Mouse (Mus musculus) heart, embryonic 13.5 days (tissue): ENCODE results near the gene Tnfrsf13b. TPM values are rescaled to one million over a fixed set of nuclear protein-coding genes. Genes with fewer than 3 reads are reported as not detected.

ENCODE experiments used
- ATAC-seq: fragments of 200-750 bp; cut with Nextera tagmentation; 2 replicates; pipeline ENCODE4 v1.8.0; 2017; ENCODE audit warnings: moderate TSS enrichment; ENCODE audit not compliant: insufficient number of reproducible peaks, low FRiP score, low TSS enrichment; ENCODE audit errors: extremely low read depth
- H3K27ac ChIP-seq: fragments of 300-500 bp; sonication (generic); replicated peaks from 2 replicates; pipeline ENCODE4 v1.5.1; 2015; ENCODE audit warnings: moderate library complexity, mild to moderate bottlenecking, inconsistent platforms
- H3K27me3 ChIP-seq: fragments of 300-500 bp; sonication (generic); replicated peaks from 2 replicates; pipeline ENCODE4 v1.6.1; 2015; ENCODE audit warnings: mild to moderate bottlenecking, inconsistent platforms
- H3K36me3 ChIP-seq: fragments of 300-500 bp; sonication (generic); 2 replicates; pipeline ENCODE4 v1.6.1; 2015; ENCODE audit warnings: mild to moderate bottlenecking, inconsistent platforms
- H3K4me1 ChIP-seq: fragments of 300-500 bp; sonication (generic); 2 replicates; pipeline ENCODE4 v1.6.1; 2015; ENCODE audit warnings: inconsistent platforms
- H3K4me2 ChIP-seq: fragments of 300-500 bp; sonication (generic); 2 replicates; pipeline ENCODE4 v1.6.1; 2015; ENCODE audit warnings: inconsistent platforms, mild to moderate bottlenecking, moderate library complexity
- H3K4me3 ChIP-seq: fragments of 300-500 bp; sonication (generic); 2 replicates; pipeline ENCODE4 v1.5.1; 2015; ENCODE audit warnings: moderate library complexity, mild to moderate bottlenecking, inconsistent platforms
- H3K9ac ChIP-seq: fragments of 300-500 bp; sonication (generic); 2 replicates; pipeline ENCODE4 v1.6.1; 2015; ENCODE audit warnings: inconsistent platforms, mild to moderate bottlenecking, moderate library complexity
- H3K9me3 ChIP-seq: fragments of 300-500 bp; sonication (generic); 2 replicates; pipeline ENCODE4 v1.6.1; 2016; ENCODE audit warnings: inconsistent platforms
- WGBS: fragments of 180-500 bp; shearing (Covaris S2); methylation state at CpG from one replicate; pipeline ENCODE4 v1.1.7; 2015; ENCODE audit warnings: mixed read lengths; 5-methylcytosine and 5-hydroxymethylcytosine counted together
- polyA plus RNA-seq: library from polyadenylated mRNA; unstranded; fragments of >200 nt; fragmentation: Nextera tagmentation; extraction: Ambion mirVana; gene quantifications from 2 replicates; pipeline ENCODE4 v1.2.1, GENCODE M21; 2015

Gene Tnfrsf13b
- 1.6 and 2.4 TPM in 2 replicates for polyA plus RNA-seq

DNA sequence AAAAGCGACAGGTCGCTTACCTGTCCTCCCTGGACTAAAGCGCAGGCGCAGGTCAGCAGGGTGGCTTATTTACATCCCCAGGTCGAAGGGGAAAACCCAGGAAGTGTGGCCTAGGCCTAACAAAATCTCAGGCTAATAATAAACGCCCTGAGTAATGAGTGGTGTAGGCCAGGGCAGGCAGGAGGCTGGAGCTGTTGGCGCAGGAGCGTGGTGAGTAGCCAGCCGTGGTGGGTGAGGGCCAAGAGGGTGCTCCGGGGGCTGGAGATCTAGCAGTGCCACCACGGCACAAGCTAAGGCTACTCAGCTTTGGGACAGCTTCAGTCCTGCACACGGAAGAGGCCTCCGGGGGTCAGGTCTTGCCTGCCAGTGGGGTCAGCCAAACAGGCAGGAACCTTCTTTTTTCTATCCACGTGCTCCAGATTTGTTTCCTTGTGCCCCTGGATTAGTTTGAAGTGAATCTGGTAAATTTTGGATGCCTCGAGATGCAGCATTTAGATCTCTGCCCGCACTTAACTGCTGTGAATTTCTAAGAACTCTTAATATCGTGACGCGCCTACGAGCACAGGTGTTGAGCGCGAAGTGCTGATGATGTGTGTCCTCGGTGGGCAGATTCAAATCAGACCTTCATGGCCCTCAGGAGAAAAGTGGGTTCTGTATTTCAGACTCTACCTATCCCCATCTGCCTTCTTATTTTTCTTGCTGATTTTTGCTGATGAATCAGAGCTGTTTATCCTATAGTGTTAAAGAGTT is at the start of gene Tnfrsf13b:
Gene Tnfrsf13b (plus strand): TSS at position 150 of the 750 bp plus-strand sequence.
- no peak within 1 kb of the TSS for H3K4me3 ChIP-seq
- WGBS = 80% methylated on average over 23 of the region's 23 CpGs
- H3K36me3 ChIP-seq = no peaks in the 10 kb centered on the region
- H3K9me3 ChIP-seq = no peaks in the 10 kb centered on the region
- no peak within 1 kb of the TSS for H3K4me2 ChIP-seq
- no peak within 1 kb of the TSS for H3K9ac ChIP-seq
- no peak for ATAC-seq
- 0 out of 2 replicates have a peak, but pooled peaks cover 3% of the 10 kb centered on the region for H3K27me3 ChIP-seq
- H3K4me1 ChIP-seq = no peaks in the 10 kb centered on the region
- no peak within 1 kb of the TSS for H3K27ac ChIP-seq

DNA sequence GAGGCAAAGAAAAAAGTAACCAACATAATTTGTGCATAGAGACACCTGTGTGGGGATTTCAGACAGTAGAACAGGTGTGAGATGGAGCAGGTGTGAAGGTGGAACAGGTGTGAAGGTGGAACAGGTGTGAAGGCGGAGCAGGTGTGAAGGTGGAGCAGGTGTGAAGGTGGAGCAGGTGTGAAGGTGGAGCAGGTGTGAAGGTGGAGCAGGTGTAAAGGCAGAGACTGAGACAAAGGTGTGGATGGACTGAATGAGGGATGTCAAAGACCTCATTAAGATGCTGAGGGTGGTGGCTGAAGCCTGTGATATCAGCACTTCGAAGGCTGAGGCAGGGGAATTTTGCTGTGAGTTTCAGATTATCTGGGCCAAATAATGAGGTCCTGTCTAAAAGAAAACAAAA is 44.9 kb upstream of the Tnfrsf13b start:
- WGBS = 73% methylated on average over 2 of the region's 2 CpGs
- Histone ChIP-seq H3K27me3 (peaks cover 23% of the 10 kb centered on the region; the same call in 1 of the 2 replicates), H3K9me3 (no peaks in the 10 kb centered on the region), H3K4me3 (no peak overlapping the region), H3K9ac (no peak overlapping the region), H3K36me3 (no peaks in the 10 kb centered on the region), H3K4me2 (no peak overlapping the region), H3K27ac (no peak overlapping the region), H3K4me1 (peaks cover 7% of the 10 kb centered on the region; the same call in 1 of the 2 replicates)
- no peak for ATAC-seq

- Histone ChIP-seq H3K27ac (no peak overlapping the region), H3K4me1 (peaks cover 5% of the 10 kb centered on the region; the same call in 1 of the 2 replicates), H3K36me3 (no peaks in the 10 kb centered on the region), H3K4me2 (no peak overlapping the region), H3K9ac (no peak overlapping the region), H3K4me3 (no peak overlapping the region), H3K27me3 (no peaks in the 10 kb centered on the region), H3K9me3 (peaks cover 5% of the 10 kb centered on the region; the same call in 1 of the 2 replicates)
- 73% methylated on average over 7 of the region's 7 CpGs for WGBS
- ATAC-seq = no peak
Measured at GRCm38 (mm10) chr11:61090195-61090594, 36.4 kb upstream of the Tnfrsf13b start.

- Histone ChIP-seq H3K9ac (no peak overlapping the region), H3K36me3 (no peaks in the 10 kb centered on the region), H3K27me3 (no peaks in the 10 kb centered on the region), H3K4me1 (no peaks in the 10 kb centered on the region), H3K4me2 (no peak overlapping the region), H3K9me3 (peaks cover 8% of the 10 kb centered on the region; the same call in 1 of the 2 replicates), H3K27ac (no peak overlapping the region), H3K4me3 (no peak overlapping the region)
- WGBS = 50% methylated on average over 3 of the region's 3 CpGs
- ATAC-seq = no peak
Measured at GRCm38 (mm10) chr11:61091192-61091591, 35.4 kb upstream of the Tnfrsf13b start.

DNA sequence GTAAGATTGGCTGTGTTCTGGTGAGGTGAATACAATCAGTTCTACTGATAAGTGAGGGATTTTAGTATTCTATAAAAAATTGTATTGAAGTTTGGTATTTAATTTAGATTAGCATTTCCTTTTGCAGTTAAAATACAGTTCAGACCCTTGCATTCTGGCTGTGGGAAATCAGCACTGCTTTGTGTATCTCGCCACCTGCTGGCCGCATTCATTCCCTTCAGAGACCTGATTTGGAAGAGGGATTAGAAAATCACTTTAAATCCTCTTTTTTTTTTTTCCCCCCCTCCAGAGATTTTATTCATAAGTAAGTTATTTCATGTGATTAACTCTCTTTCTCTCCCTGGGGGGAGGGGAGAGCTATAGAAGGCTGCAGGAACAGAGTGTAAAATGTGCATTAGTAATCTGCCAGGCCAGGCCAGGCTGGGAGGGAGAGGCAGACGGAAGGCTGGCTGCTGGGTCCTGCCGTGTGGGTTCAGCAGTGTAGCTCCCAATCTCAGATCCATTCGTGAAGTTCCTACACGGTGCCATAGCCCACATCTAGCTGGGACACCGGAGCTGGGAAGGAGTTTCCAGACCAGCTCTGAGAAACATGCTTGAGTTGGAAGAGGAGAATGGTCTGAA is 34.8 kb upstream of the Tnfrsf13b start:
- WGBS = 18% methylated on average over 7 of the region's 7 CpGs
- ATAC-seq = no peak
- H3K27me3 ChIP-seq = 0 out of 2 replicates have a peak, but pooled peaks cover 4% of the 10 kb centered on the region
- no peaks in the 10 kb centered on the region for H3K4me1 ChIP-seq
- no peak overlapping the region for H3K9ac ChIP-seq
- no peak overlapping the region for H3K4me3 ChIP-seq
- H3K9me3 ChIP-seq = peaks cover 8% of the 10 kb centered on the region; the same call in 1 of the 2 replicates
- H3K36me3 ChIP-seq = no peaks in the 10 kb centered on the region
- no peak overlapping the region for H3K27ac ChIP-seq
- no peak overlapping the region for H3K4me2 ChIP-seq

GRCm38 (mm10) chr11:61098046-61098445 is 28.5 kb upstream of the Tnfrsf13b start:
- Histone ChIP-seq H3K9ac (no peak overlapping the region), H3K4me1 (peaks cover 10% of the 10 kb centered on the region; the same call in 1 of the 2 replicates), H3K27ac (no peak overlapping the region), H3K9me3 (peaks cover 8% of the 10 kb centered on the region; the same call in 1 of the 2 replicates), H3K27me3 (0 out of 2 replicates have a peak, but pooled peaks cover 4% of the 10 kb centered on the region), H3K4me3 (no peak overlapping the region), H3K4me2 (no peak overlapping the region), H3K36me3 (no peaks in the 10 kb centered on the region)
- WGBS = 58% methylated on average over 1 of the region's 1 CpGs
- ATAC-seq = no peak

GRCm38 (mm10) chr11:61102397-61103339 is 23.9 kb upstream of the Tnfrsf13b start:
- no peaks in the 10 kb centered on the region for H3K36me3 ChIP-seq
- no peak overlapping the region for H3K9ac ChIP-seq
- ATAC-seq = no peak
- WGBS = 68% methylated on average over 13 of the region's 13 CpGs
- no peak overlapping the region for H3K4me2 ChIP-seq
- H3K9me3 ChIP-seq = no peaks in the 10 kb centered on the region
- H3K4me1 ChIP-seq = peaks cover 13% of the 10 kb centered on the region; the same call in 1 of the 2 replicates
- no peak overlapping the region for H3K27ac ChIP-seq
- no peak overlapping the region for H3K4me3 ChIP-seq
- peaks cover 14% of the 10 kb centered on the region; the same call in 1 of the 2 replicates for H3K27me3 ChIP-seq

DNA sequence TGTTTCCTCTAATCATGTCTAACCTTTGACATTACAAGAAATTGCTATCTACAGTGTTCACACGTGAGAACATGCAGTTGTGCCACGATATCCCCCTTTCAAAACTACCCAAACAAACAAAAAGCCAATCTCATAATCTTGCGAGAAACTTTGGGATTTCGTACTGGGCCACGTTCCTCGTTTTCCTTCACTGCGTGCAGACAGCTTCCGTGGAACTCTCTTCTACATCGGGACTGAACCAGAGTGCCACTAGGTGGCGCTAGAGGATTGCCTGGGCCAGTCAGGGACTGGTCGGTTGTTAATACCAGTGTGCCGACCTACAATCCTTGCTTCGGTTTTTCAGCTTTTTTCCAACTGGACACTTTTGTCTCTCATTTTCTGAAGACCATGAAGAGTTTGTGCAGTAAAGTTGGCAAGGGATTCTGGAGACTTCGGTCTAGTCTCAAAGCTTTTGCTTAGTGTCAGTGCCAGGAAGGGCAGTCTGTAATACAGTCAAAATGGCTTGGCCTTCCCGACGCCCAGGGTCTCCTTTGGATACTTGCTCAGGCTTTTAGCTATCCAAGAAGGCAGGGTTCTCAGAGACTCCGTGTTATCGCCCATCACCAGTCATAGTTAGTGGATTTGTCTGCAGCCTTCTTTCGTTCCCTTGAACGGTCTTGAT is 22.2 kb upstream of the Tnfrsf13b start:
- Histone ChIP-seq H3K27ac (no peak overlapping the region), H3K4me3 (no peak overlapping the region), H3K4me2 (peak overlapping the region; percentile 41), H3K36me3 (no peaks in the 10 kb centered on the region), H3K9ac (peak overlapping the region; percentile 33; the same call in 1 of the 2 replicates), H3K4me1 (peaks cover 20% of the 10 kb centered on the region; the same call in 1 of the 2 replicates), H3K27me3 (peaks cover 14% of the 10 kb centered on the region; the same call in 1 of the 2 replicates), H3K9me3 (no peaks in the 10 kb centered on the region)
- no peak for ATAC-seq
- WGBS = 16% methylated on average over 20 of the region's 20 CpGs

- 72% methylated on average over 12 of the region's 12 CpGs for WGBS
- H3K4me3 ChIP-seq = no peak overlapping the region
- ATAC-seq = no peak
- H3K27me3 ChIP-seq = peaks cover 12% of the 10 kb centered on the region; the same call in 1 of the 2 replicates
- no peaks in the 10 kb centered on the region for H3K36me3 ChIP-seq
- H3K9ac ChIP-seq = no peak overlapping the region
- no peaks in the 10 kb centered on the region for H3K9me3 ChIP-seq
- peaks cover 21% of the 10 kb centered on the region for H3K4me1 ChIP-seq
- H3K4me2 ChIP-seq = no peak overlapping the region
- H3K27ac ChIP-seq = no peak overlapping the region
Measured at GRCm38 (mm10) chr11:61108911-61109361, 17.6 kb upstream of the Tnfrsf13b start.

DNA sequence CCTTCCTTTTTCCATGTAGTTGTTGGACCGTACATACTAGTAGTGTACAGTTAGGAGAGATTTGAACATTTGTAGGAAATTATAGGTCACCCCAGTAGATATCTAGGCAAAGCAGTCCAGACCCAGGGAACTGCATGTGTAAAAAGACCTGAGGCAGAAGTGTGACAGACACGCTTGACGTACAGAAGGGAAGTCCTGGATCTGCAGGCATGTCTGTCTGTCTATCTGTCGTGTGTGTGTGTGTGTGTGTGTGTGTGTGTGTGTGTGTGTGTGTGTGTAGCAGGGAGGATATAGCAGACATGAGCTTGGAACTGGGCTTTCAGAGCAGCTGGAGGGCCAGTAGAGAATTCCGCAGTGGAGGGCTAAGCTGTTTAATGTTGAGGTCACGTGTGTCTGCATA is 16.8 kb upstream of the Tnfrsf13b start:
- Histone ChIP-seq H3K9ac (no peak overlapping the region), H3K9me3 (no peaks in the 10 kb centered on the region), H3K27ac (no peak overlapping the region), H3K27me3 (peaks cover 11% of the 10 kb centered on the region; the same call in 1 of the 2 replicates), H3K4me1 (peaks cover 18% of the 10 kb centered on the region), H3K4me3 (no peak overlapping the region), H3K4me2 (no peak overlapping the region), H3K36me3 (no peaks in the 10 kb centered on the region)
- WGBS = 73% methylated on average over 6 of the region's 6 CpGs
- ATAC-seq = no peak
